Mouse (Mus musculus) E14TG2a.4 (cell line): ENCODE data around the gene Pacrg.

Source experiments
- CTCF ChIP-seq: conservative IDR thresholded peaks from 2 replicates; pipeline ENCODE4 v1.5.1; 2014; ENCODE audit warnings: low read length
- NANOG ChIP-seq: IDR thresholded peaks from 2 replicates; pipeline ENCODE4 v1.6.1; 2014; ENCODE audit warnings: borderline replicate concordance, low read length, mixed read lengths

GRCm38 (mm10) chr17:10874208-10875187 is 34.4 kb upstream of the Pacrg start:
- no peak for TF ChIP-seq CTCF
- no peak for TF ChIP-seq NANOG
